Mouse (Mus musculus): Measurements from ENCODE around the gene Triobp.

GRCm38 (mm10) chr15:78930801-78931426 lies 16.6 kb upstream of the Triobp start:
- TF ChIP-seq EP300 (IDR thresholded peaks at IDR 0.05; ENCODE audit: insufficient read depth, low read depth, low read length) (no peak), POLR2A (IDR thresholded peaks at IDR 0.05; ENCODE audit: insufficient read depth, low read depth, low read length) (no peak), CTCF (IDR thresholded peaks at IDR 0.05) (no peak)
